Mouse (Mus musculus) cerebellum, adult 9-11 months (tissue): ENCODE results near the gene Rgsl1.
"Not testable (repeated sequence)": the region's sequence is repeated elsewhere in the genome, so short reads cannot be mapped to it uniquely, and the experiment has no call there.

Experiments
- DNase-seq: peaks from one replicate; pipeline ENCODE4 v3.0.0; 2022

Rgsl1 gene

GRCm38 (mm10) chr1:153770776-153771167 is 73.2 kb downstream of the Rgsl1 start:
- no peak for DNase-seq

- DNase-seq, result no peak
These were observed 73.8 kb downstream of the Rgsl1 start for GRCm38 (mm10) chr1:153769998-153770775.

- DNase-seq, result not testable (repeated sequence)
These were observed 74.4 kb downstream of the Rgsl1 start for GRCm38 (mm10) chr1:153769571-153769970.

GRCm38 (mm10) chr1:153768465-153768864 is 75.5 kb downstream of the Rgsl1 start:
- DNase-seq, result no peak

GRCm38 (mm10) chr1:153767281-153767680 is 76.7 kb downstream of the Rgsl1 start:
- DNase-seq, result no peak

- DNase-seq, result no peak
These were observed 77.6 kb downstream of the Rgsl1 start for GRCm38 (mm10) chr1:153766298-153766697.

- DNase-seq, result no peak
These were observed 79.8 kb downstream of the Rgsl1 start for GRCm38 (mm10) chr1:153764136-153764535.

GRCm38 (mm10) chr1:153753725-153754464 is 90.0 kb downstream of the Rgsl1 start:
- no peak for DNase-seq

- DNase-seq, result no peak
These were observed 91.4 kb downstream of the Rgsl1 start for GRCm38 (mm10) chr1:153752521-153752920.

GRCm38 (mm10) chr1:153751763-153752301 is 92.1 kb downstream of the Rgsl1 start:
- no peak for DNase-seq

GRCm38 (mm10) chr1:153750054-153750453 is 93.9 kb downstream of the Rgsl1 start:
- no peak for DNase-seq

GRCm38 (mm10) chr1:153749211-153749801 is 94.6 kb downstream of the Rgsl1 start, which contains the start of gene Rnasel:
Gene Rnasel, plus strand, starts transcription at chr1:153749426.
- peak; percentile 59 for DNase-seq

GRCm38 (mm10) chr1:153748549-153748948 is 95.4 kb downstream of the Rgsl1 start:
- no peak for DNase-seq

- DNase-seq, result no peak
These were observed 95.9 kb downstream of the Rgsl1 start for GRCm38 (mm10) chr1:153747861-153748530.

- peak; percentile 64 for DNase-seq
These were observed 97.2 kb downstream of the Rgsl1 start for GRCm38 (mm10) chr1:153746728-153747127.

GRCm38 (mm10) chr1:153746119-153746670 is 97.7 kb downstream of the Rgsl1 start:
- no peak for DNase-seq

GRCm38 (mm10) chr1:153742374-153743155 is 101.4 kb downstream of the Rgsl1 start:
- DNase-seq, result peak; percentile 75

- DNase-seq, result no peak
These were observed 102.2 kb downstream of the Rgsl1 start for GRCm38 (mm10) chr1:153741551-153742316.

GRCm38 (mm10) chr1:153740775-153741400 is 103.1 kb downstream of the Rgsl1 start:
- no peak for DNase-seq

- DNase-seq, result peak; percentile 88
These were observed 103.8 kb downstream of the Rgsl1 start, which contains the start of gene Rgs16 for GRCm38 (mm10) chr1:153740145-153740544. Gene Rgs16, plus strand, starts transcription at chr1:153740349.
